Comparison of ENCODE assay signal across 8 mouse cellular contexts in the genomic region with DNA sequence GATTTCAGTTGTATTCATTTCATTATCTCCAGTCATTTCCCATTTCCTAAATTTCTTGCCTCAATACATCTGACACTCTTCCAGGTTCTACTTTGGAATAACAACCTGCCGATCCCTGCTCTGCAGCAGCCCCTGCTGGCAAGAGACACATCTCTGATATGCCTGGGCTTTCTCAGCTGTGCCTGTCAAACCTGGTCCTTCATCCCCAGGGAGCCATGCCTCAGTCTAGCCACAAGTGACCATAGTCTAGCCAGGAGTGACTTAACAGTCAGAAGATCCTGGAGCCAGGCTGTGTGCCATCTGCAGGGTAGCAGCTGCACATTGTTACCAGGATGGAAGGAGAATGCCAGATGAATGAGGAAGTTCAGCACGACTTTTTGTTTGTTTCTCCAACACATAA.
A peak's percentile ranks its signal among the peaks of the same experiment; 100 is the strongest.
DNase-seq lines count a peak whose midpoint lies in the region; ATAC-seq and TF ChIP-seq lines count a peak whose summit lies in the region.

No protein-coding gene starts in this region.

- H3K4me2 ChIP-seq in lung, embryonic 15.5 days = no peak overlapping the region

- DNase-seq in gastrocnemius, postnatal 10 days = peak; percentile 35
- no peak for DNase-seq in gastrocnemius, adult 18-20 months (ENCODE audit: low spot score)
- DNase-seq in brain, adult 2 months (ENCODE audit: low read depth, low spot score) = peak; percentile 56
- peak; percentile 55 to 62 for DNase-seq in heart, adult 2 months
- DNase-seq in kidney, postnatal 14 days = peak; percentile 81
- DNase-seq in retina, postnatal 1 day = peak; percentile 19
- DNase-seq in spleen, postnatal 14 days (ENCODE audit: low spot score in 2 of 2) = no peak

- H3K9ac ChIP-seq in heart, adult 2 months (ENCODE audit: low read depth, low read length) = no peak overlapping the region
- no peak overlapping the region for H3K9ac ChIP-seq in lung, embryonic 15.5 days

- peak overlapping the region; percentile 66 for H3K27ac ChIP-seq in heart, adult 2 months
- H3K27ac ChIP-seq in lung, embryonic 15.5 days = 0 out of 2 replicates have a peak overlapping the region, but pooled peaks have one; percentile 0

- WGBS in heart, adult 2 months = 16% methylated on average over 2 of the region's 2 CpGs
- WGBS in lung, embryonic 15.5 days = 20% methylated on average over 2 of the region's 2 CpGs

- no peaks in the 10 kb centered on the region for H3K27me3 ChIP-seq in heart, adult 2 months (ENCODE audit: control insufficient read depth, insufficient read depth, low read length)
- H3K27me3 ChIP-seq in lung, embryonic 15.5 days = no peaks in the 10 kb centered on the region

- TF ChIP-seq EP300 in heart, adult 2 months (IDR thresholded peaks at IDR 0.05; ENCODE audit: insufficient read depth, low read depth, low read length) = no peak

- peak; percentile 85 for TF ChIP-seq CTCF in heart, adult 2 months (IDR thresholded peaks at IDR 0.05)

- no peak overlapping the region for H3K4me3 ChIP-seq in heart, adult 2 months
- H3K4me3 ChIP-seq in lung, embryonic 15.5 days = no peak overlapping the region

- no peak; the same call in 1 of the 2 replicates for ATAC-seq in lung, embryonic 15.5 days (ENCODE audit: borderline replicate concordance, extremely low read depth, low FRiP score, low TSS enrichment)

- peaks cover 4% of the 10 kb centered on the region; the same call in 1 of the 2 replicates for H3K36me3 ChIP-seq in heart, adult 2 months (ENCODE audit: control insufficient read depth, insufficient read depth, low read length)
- no peaks in the 10 kb centered on the region for H3K36me3 ChIP-seq in lung, embryonic 15.5 days

- H3K79me2 ChIP-seq in heart, adult 2 months (replicated peaks; ENCODE audit: control insufficient read depth, insufficient read depth, low read length) = no peaks in the 10 kb centered on the region

- no peaks in the 10 kb centered on the region for H3K9me3 ChIP-seq in lung, embryonic 15.5 days

- intact Hi-C loops in heart, adult 2 months (cut with DNase I) = no loop called here

- H3K4me1 ChIP-seq in heart, adult 2 months (ENCODE audit: control insufficient read depth, insufficient read depth, low read length) = peaks cover 5% of the 10 kb centered on the region
- H3K4me1 ChIP-seq in lung, embryonic 15.5 days = 0 out of 2 replicates have a peak, but pooled peaks cover 7% of the 10 kb centered on the region

- TF ChIP-seq POLR2A in heart, adult 2 months (IDR thresholded peaks at IDR 0.05; ENCODE audit: insufficient read depth, low read depth, low read length) = no peak

Comparison
In these comparisons a context has a peak if more than half of its experiments do, and no peak if none do; other contexts are left out.
1. DNase-seq: peak in gastrocnemius, postnatal 10 days (single experiment), brain, adult 2 months (single experiment), heart, adult 2 months (2 of 2), kidney, postnatal 14 days (single experiment) and retina, postnatal 1 day (single experiment); none in gastrocnemius, adult 18-20 months (single experiment) and spleen, postnatal 14 days (0 of 2).